In the genomic region with DNA sequence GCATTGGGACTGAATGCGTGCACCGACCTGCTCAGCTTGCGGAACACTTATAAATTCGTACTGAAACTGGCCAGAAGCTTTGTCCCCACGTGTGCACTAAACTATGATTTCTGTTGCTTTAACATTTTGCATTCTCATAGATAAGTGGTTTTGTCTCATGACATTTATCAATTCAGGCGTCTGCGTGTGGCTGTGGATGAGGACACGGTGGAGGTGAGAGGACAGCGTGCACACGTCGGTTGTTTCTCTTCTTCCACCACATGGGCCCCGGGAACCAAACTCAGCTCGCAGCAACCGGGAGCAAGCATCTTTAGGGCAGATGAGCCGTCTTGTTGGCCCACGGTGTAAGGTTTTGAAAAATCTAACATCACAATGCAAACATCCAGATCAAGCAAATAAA, we compare ENCODE assay signal across 19 mouse cellular contexts.
DNase-seq lines count a peak whose midpoint lies in the region; ATAC-seq and TF ChIP-seq lines count a peak whose summit lies in the region.
"Had no signal": no experiment of that assay in that cellular context is flagged by ENCODE, and none has a peak within 500 bp of the region (broad histone marks: within the 10 kb centered on the region; RNA-seq: fewer than 3 reads in every experiment).

No protein-coding gene starts in this region.

- 82% methylated on average over 16 of the region's 16 CpGs for WGBS in heart, embryonic 12.5 days
- 74% methylated on average over 16 of the region's 16 CpGs for WGBS in stomach, embryonic 16.5 days
- WGBS in stomach, postnatal 0 days: 73% methylated on average over 16 of the region's 16 CpGs
- WGBS in liver, embryonic 15.5 days (ENCODE audit: insufficient replicate concordance): 66% methylated on average over 16 of the region's 16 CpGs
- 90% methylated on average over 16 of the region's 16 CpGs for WGBS in midbrain, embryonic 16.5 days
- 93% methylated on average over 16 of the region's 16 CpGs for WGBS in forebrain, embryonic 11.5 days
- 95% methylated on average over 16 of the region's 16 CpGs for WGBS in kidney, embryonic 15.5 days

- H3K27ac ChIP-seq in heart, embryonic 12.5 days (ENCODE audit: poor library complexity, severe bottlenecking): no peak overlapping the region
- peak overlapping the region; percentile 64; the same call in 1 of the 2 replicates for H3K27ac ChIP-seq in stomach, embryonic 16.5 days (ENCODE audit: low read length)
- H3K27ac ChIP-seq in stomach, postnatal 0 days (replicated peaks): no peak overlapping the region
- peak overlapping the region; percentile 9; the same call in 1 of the 2 replicates for H3K27ac ChIP-seq in liver, embryonic 15.5 days (replicated peaks)
- no peak overlapping the region for H3K27ac ChIP-seq in midbrain, embryonic 16.5 days (ENCODE audit: low read length)
- H3K27ac ChIP-seq in forebrain, embryonic 11.5 days (ENCODE audit: low read depth, low read length): no peak overlapping the region
- H3K27ac ChIP-seq in kidney, embryonic 15.5 days: no peak overlapping the region
- H3K27ac ChIP-seq: hindbrain, embryonic 10.5 days; intestine, embryonic 15.5 days; lung, embryonic 15.5 days; midbrain, embryonic 15.5 days; neural tube, embryonic 15.5 days had no signal

- H3K4me1 ChIP-seq in heart, embryonic 12.5 days (replicated peaks): peaks cover 32% of the 10 kb centered on the region
- peaks cover 19% of the 10 kb centered on the region for H3K4me1 ChIP-seq in stomach, embryonic 16.5 days (ENCODE audit: control insufficient read depth, insufficient read depth, low read length)
- H3K4me1 ChIP-seq in stomach, postnatal 0 days (replicated peaks; ENCODE audit: control insufficient read depth, insufficient read depth): 0 out of 2 replicates have a peak, but pooled peaks cover 2% of the 10 kb centered on the region
- H3K4me1 ChIP-seq in liver, embryonic 15.5 days (replicated peaks): peaks cover 30% of the 10 kb centered on the region
- no peaks in the 10 kb centered on the region for H3K4me1 ChIP-seq in midbrain, embryonic 16.5 days (ENCODE audit: control insufficient read depth, insufficient read depth, low read length)
- no peaks in the 10 kb centered on the region; the same call in 1 of the 2 replicates for H3K4me1 ChIP-seq in forebrain, embryonic 11.5 days (replicated peaks; ENCODE audit: control insufficient read depth, insufficient read depth, low read length)
- 0 out of 2 replicates have a peak, but pooled peaks cover 6% of the 10 kb centered on the region for H3K4me1 ChIP-seq in kidney, embryonic 15.5 days

- DNase-seq in heart, adult 11 months: peak; percentile 83
- no peak for DNase-seq in stomach, postnatal 0 days (ENCODE audit: low spot score)
- no peak for DNase-seq in forebrain, embryonic 11.5 days (ENCODE audit: low spot score)
- DNase-seq: gastrocnemius, postnatal 10 days; layer of hippocampus, adult 9-11 months had no signal

- H3K36me3 ChIP-seq in heart, embryonic 12.5 days: no peaks in the 10 kb centered on the region
- H3K36me3 ChIP-seq in stomach, embryonic 16.5 days (ENCODE audit: control insufficient read depth, insufficient read depth, low read length): no peaks in the 10 kb centered on the region
- no peaks in the 10 kb centered on the region for H3K36me3 ChIP-seq in stomach, postnatal 0 days (ENCODE audit: control insufficient read depth, insufficient read depth, low read length)
- 0 out of 2 replicates have a peak, but pooled peaks cover 4% of the 10 kb centered on the region for H3K36me3 ChIP-seq in liver, embryonic 15.5 days (replicated peaks)
- H3K36me3 ChIP-seq in midbrain, embryonic 16.5 days (ENCODE audit: control insufficient read depth, insufficient read depth, low read length): no peaks in the 10 kb centered on the region
- H3K36me3 ChIP-seq in forebrain, embryonic 11.5 days (ENCODE audit: control insufficient read depth, insufficient read depth, low read length): no peaks in the 10 kb centered on the region
- no peaks in the 10 kb centered on the region for H3K36me3 ChIP-seq in kidney, embryonic 15.5 days
- H3K36me3 ChIP-seq: heart, embryonic 15.5 days; intestine, embryonic 15.5 days; lung, embryonic 15.5 days; midbrain, embryonic 15.5 days; neural tube, embryonic 15.5 days; stomach, embryonic 15.5 days had no signal

- peaks cover 6% of the 10 kb centered on the region; the same call in 1 of the 2 replicates for H3K9me3 ChIP-seq in heart, embryonic 12.5 days (replicated peaks)
- H3K9me3 ChIP-seq in stomach, embryonic 16.5 days (replicated peaks; ENCODE audit: control insufficient read depth, low read length): no peaks in the 10 kb centered on the region
- H3K9me3 ChIP-seq in stomach, postnatal 0 days (ENCODE audit: control insufficient read depth, low read length): no peaks in the 10 kb centered on the region
- no peaks in the 10 kb centered on the region for H3K9me3 ChIP-seq in liver, embryonic 15.5 days (replicated peaks)
- H3K9me3 ChIP-seq in midbrain, embryonic 16.5 days (replicated peaks; ENCODE audit: control insufficient read depth, low read length, poor library complexity, severe bottlenecking): no peaks in the 10 kb centered on the region; the same call in 1 of the 2 replicates
- no peaks in the 10 kb centered on the region for H3K9me3 ChIP-seq in forebrain, embryonic 11.5 days (ENCODE audit: control insufficient read depth, low read length)
- 0 out of 2 replicates have a peak, but pooled peaks cover 4% of the 10 kb centered on the region for H3K9me3 ChIP-seq in kidney, embryonic 15.5 days (replicated peaks)
- H3K9me3 ChIP-seq: heart, embryonic 15.5 days; intestine, embryonic 15.5 days; lung, embryonic 15.5 days; midbrain, embryonic 15.5 days; neural tube, embryonic 15.5 days; stomach, embryonic 15.5 days had no signal

- no peak for TF ChIP-seq EP300 in stomach, postnatal 0 days (optimal IDR thresholded peaks at IDR 0.05)

- no peak overlapping the region for H3K9ac ChIP-seq in heart, embryonic 12.5 days
- no peak overlapping the region for H3K9ac ChIP-seq in stomach, embryonic 16.5 days (ENCODE audit: low read length)
- no peak overlapping the region for H3K9ac ChIP-seq in stomach, postnatal 0 days (ENCODE audit: low read length)
- peak overlapping the region; percentile 25; the same call in 1 of the 2 replicates for H3K9ac ChIP-seq in liver, embryonic 15.5 days
- no peak overlapping the region for H3K9ac ChIP-seq in midbrain, embryonic 16.5 days (ENCODE audit: low read depth, low read length)
- no peak overlapping the region for H3K9ac ChIP-seq in forebrain, embryonic 11.5 days (ENCODE audit: low read length)
- H3K9ac ChIP-seq in kidney, embryonic 15.5 days: no peak overlapping the region
- H3K9ac ChIP-seq: intestine, embryonic 15.5 days; lung, embryonic 15.5 days; midbrain, embryonic 15.5 days; neural tube, embryonic 15.5 days; stomach, embryonic 15.5 days had no signal

- no peak for ATAC-seq in heart, embryonic 12.5 days (ENCODE audit: insufficient number of reproducible peaks, low FRiP score)
- no peak for ATAC-seq in stomach, embryonic 16.5 days (ENCODE audit: insufficient read depth, low FRiP score)
- ATAC-seq in stomach, postnatal 0 days (ENCODE audit: low FRiP score, low TSS enrichment): no peak
- ATAC-seq in liver, embryonic 15.5 days (ENCODE audit: insufficient read depth): no peak
- no peak for ATAC-seq in midbrain, embryonic 16.5 days
- no peak for ATAC-seq in forebrain, embryonic 11.5 days (replicated peaks; ENCODE audit: low FRiP score)
- ATAC-seq in kidney, embryonic 15.5 days (replicated peaks; ENCODE audit: low FRiP score): no peak
- ATAC-seq: forebrain, embryonic 14.5 days; hindbrain, embryonic 16.5 days; midbrain, embryonic 15.5 days had no signal

- H3K4me2 ChIP-seq in heart, embryonic 12.5 days: no peak overlapping the region
- H3K4me2 ChIP-seq in stomach, embryonic 16.5 days (ENCODE audit: low read depth, low read length): peak overlapping the region; percentile 65; the same call in 1 of the 2 replicates
- H3K4me2 ChIP-seq in stomach, postnatal 0 days (replicated peaks; ENCODE audit: low read depth): no peak overlapping the region
- peak overlapping the region; percentile 66 for H3K4me2 ChIP-seq in liver, embryonic 15.5 days
- no peak overlapping the region for H3K4me2 ChIP-seq in midbrain, embryonic 16.5 days (ENCODE audit: low read length)
- H3K4me2 ChIP-seq in forebrain, embryonic 11.5 days (ENCODE audit: low read depth, low read length, severe bottlenecking): no peak overlapping the region
- no peak overlapping the region for H3K4me2 ChIP-seq in kidney, embryonic 15.5 days
- H3K4me2 ChIP-seq: midbrain, embryonic 15.5 days; neural tube, embryonic 15.5 days had no signal

- H3K27me3 ChIP-seq in heart, embryonic 12.5 days (replicated peaks): no peaks in the 10 kb centered on the region
- H3K27me3 ChIP-seq in stomach, embryonic 16.5 days (ENCODE audit: control insufficient read depth, insufficient read depth, low read length): no peaks in the 10 kb centered on the region
- no peaks in the 10 kb centered on the region for H3K27me3 ChIP-seq in stomach, postnatal 0 days (ENCODE audit: control insufficient read depth, insufficient read depth, low read length)
- H3K27me3 ChIP-seq in liver, embryonic 15.5 days: no peaks in the 10 kb centered on the region
- no peaks in the 10 kb centered on the region for H3K27me3 ChIP-seq in midbrain, embryonic 16.5 days (ENCODE audit: control insufficient read depth, insufficient read depth, low read depth, low read length)
- no peaks in the 10 kb centered on the region for H3K27me3 ChIP-seq in forebrain, embryonic 11.5 days (ENCODE audit: control insufficient read depth, insufficient read depth, low read length)
- peaks cover 4% of the 10 kb centered on the region; the same call in 1 of the 2 replicates for H3K27me3 ChIP-seq in kidney, embryonic 15.5 days
- H3K27me3 ChIP-seq: heart, embryonic 15.5 days; intestine, embryonic 15.5 days; lung, embryonic 15.5 days; midbrain, embryonic 15.5 days; neural tube, embryonic 15.5 days; stomach, embryonic 15.5 days had no signal

- H3K4me3 ChIP-seq in heart, embryonic 12.5 days: no peak overlapping the region
- H3K4me3 ChIP-seq in stomach, embryonic 16.5 days (replicated peaks; ENCODE audit: low read length): no peak overlapping the region
- H3K4me3 ChIP-seq in stomach, postnatal 0 days (ENCODE audit: low read depth, low read length): no peak overlapping the region
- H3K4me3 ChIP-seq in liver, embryonic 15.5 days (replicated peaks): no peak overlapping the region
- H3K4me3 ChIP-seq in midbrain, embryonic 16.5 days (ENCODE audit: low read depth, low read length): no peak overlapping the region
- H3K4me3 ChIP-seq in forebrain, embryonic 11.5 days (ENCODE audit: low read depth, low read length): no peak overlapping the region
- no peak overlapping the region for H3K4me3 ChIP-seq in kidney, embryonic 15.5 days (replicated peaks)
- H3K4me3 ChIP-seq: hindbrain, embryonic 10.5 days; midbrain, embryonic 15.5 days; neural tube, embryonic 15.5 days had no signal

- no peak for TF ChIP-seq CTCF in stomach, postnatal 0 days (IDR thresholded peaks at IDR 0.05; ENCODE audit: low read depth)

Comparison
In these comparisons a context has a peak if more than half of its experiments do, and no peak if none do; other contexts are left out.
1. H3K27ac ChIP-seq: peak in stomach, embryonic 16.5 days (single experiment) and liver, embryonic 15.5 days (single experiment); none in heart, embryonic 12.5 days (single experiment), stomach, postnatal 0 days (single experiment), midbrain, embryonic 16.5 days (single experiment), forebrain, embryonic 11.5 days (single experiment) and kidney, embryonic 15.5 days (single experiment).
2. H3K4me2 ChIP-seq: peak in stomach, embryonic 16.5 days (single experiment) and liver, embryonic 15.5 days (single experiment); none in heart, embryonic 12.5 days (single experiment), stomach, postnatal 0 days (single experiment), midbrain, embryonic 16.5 days (single experiment), forebrain, embryonic 11.5 days (single experiment) and kidney, embryonic 15.5 days (single experiment).